Mouse (Mus musculus) heart, adult 2 months (tissue): ENCODE measurements around the gene Mink1. TPM values are rescaled to one million over a fixed set of nuclear protein-coding genes. Genes with fewer than 3 reads are reported as not detected.
A peak's percentile ranks its signal among the peaks of the same experiment; 100 is the strongest.

ENCODE experiments used
- DNase-seq, 2 experiments: peaks; one replicate each; pipeline ENCODE4 v3.0.0; 2021
- H3K27ac ChIP-seq: fragments of 200-600 bp; 2 replicates; pipeline ENCODE4 v1.8.1; 2022
- H3K27me3 ChIP-seq: fragments of 200-500 bp; 2 replicates; pipeline ENCODE4 v1.6.1; 2012; ENCODE audit warnings: mild to moderate bottlenecking, low read length, inconsistent platforms, mixed read lengths; ENCODE audit not compliant: control insufficient read depth, insufficient read depth
- H3K36me3 ChIP-seq: fragments of 200-500 bp; 2 replicates; pipeline ENCODE4 v1.6.1; 2012; ENCODE audit warnings: low read length, inconsistent platforms; ENCODE audit not compliant: control insufficient read depth, insufficient read depth
- H3K4me1 ChIP-seq: fragments of 200-500 bp; 2 replicates; pipeline ENCODE4 v1.6.1; 2011; ENCODE audit warnings: low read length; ENCODE audit not compliant: control insufficient read depth, insufficient read depth
- H3K4me3 ChIP-seq: fragments of 200-600 bp; 2 replicates; pipeline ENCODE4 v1.8.1; 2022
- H3K79me2 ChIP-seq: fragments of 200-500 bp; replicated peaks from 2 replicates; pipeline ENCODE4 v1.6.1; 2012; ENCODE audit warnings: mild to moderate bottlenecking, inconsistent platforms, low read length, moderate library complexity, mixed read lengths; ENCODE audit not compliant: control insufficient read depth, insufficient read depth
- H3K9ac ChIP-seq: fragments of 200-500 bp; 2 replicates; pipeline ENCODE4 v1.6.1; 2012; ENCODE audit warnings: low read depth, mild to moderate bottlenecking, control low read depth, inconsistent platforms, low read length, mixed read lengths
- CTCF ChIP-seq: fragments of 200-600 bp; IDR thresholded peaks from 2 replicates; pipeline ENCODE4 v1.8.1; 2022; ENCODE audit warnings: antibody characterized with exemption, mild to moderate bottlenecking, moderate library complexity
- EP300 ChIP-seq: fragments of 200-500 bp; IDR thresholded peaks from 2 replicates; pipeline ENCODE4 v1.6.1; 2011; ENCODE audit warnings: low read depth, low read length, control low read depth; ENCODE audit not compliant: insufficient read depth
- POLR2A ChIP-seq: fragments of 200-500 bp; IDR thresholded peaks from 2 replicates; pipeline ENCODE4 v1.6.1; 2011; ENCODE audit warnings: mild to moderate bottlenecking, low read depth, low read length, control low read depth; ENCODE audit not compliant: insufficient read depth
- WGBS: fragments of 180-500 bp; shearing (Covaris S2); methylation state at CpG from one replicate; pipeline ENCODE4 v1.1.7; 2018; 5-methylcytosine and 5-hydroxymethylcytosine counted together
- intact Hi-C: fragments of 180-260 bp; cut with DNase I; formaldehyde crosslinking; loops from one replicate; pipeline ENCODE4 v1.15.1; 2025
- polyA plus RNA-seq: library from polyadenylated mRNA; depleted of rRNA; stranded (reverse); fragments of >200 nt; gene quantifications from 2 replicates; pipeline ENCODE4 v1.2.3, GENCODE M21; 2012
- total RNA-seq, 2 experiments: library from RNA; stranded (reverse); gene quantifications; 2 replicates each; pipeline ENCODE4 v1.2.3; 2021

The Mink1 gene
- total and polyA plus RNA-seq, 3 experiments = 40.8 to 46.8 (median 41.3) TPM

DNA sequence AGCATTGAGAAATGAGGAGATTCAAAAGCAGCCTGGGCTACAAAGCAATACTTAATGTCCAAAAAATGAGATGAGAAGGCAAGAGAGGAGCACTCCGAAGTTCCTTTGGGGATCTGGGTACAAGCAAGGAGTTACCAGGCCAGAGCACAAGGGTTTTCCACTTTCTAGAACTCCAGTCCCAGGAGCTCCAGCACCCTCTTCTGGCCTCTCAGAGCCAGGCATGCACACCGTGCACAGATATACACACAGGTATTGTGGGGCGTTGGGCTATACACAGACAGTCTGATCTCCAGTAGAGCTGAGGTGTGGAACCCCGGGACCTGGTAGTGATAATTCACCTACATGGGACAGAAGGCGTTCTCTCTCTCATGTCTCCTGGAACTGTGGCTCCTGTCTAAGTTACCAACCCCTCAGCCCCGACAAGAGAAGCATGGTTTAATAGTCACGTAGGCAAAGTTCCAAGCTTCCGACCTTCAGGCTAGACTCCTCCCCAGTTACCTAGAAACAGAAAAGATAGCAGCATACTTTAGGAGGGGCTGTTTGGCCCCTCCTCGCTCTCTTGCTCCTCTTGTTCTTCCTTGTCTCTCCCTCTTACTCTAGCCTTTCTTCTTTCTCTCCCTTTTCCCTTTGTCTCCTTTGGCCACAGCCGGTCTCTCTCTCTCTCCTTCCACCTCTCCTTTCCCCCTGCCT lies 60.5 kb downstream of the Mink1 start:
- no peak for DNase-seq
- Histone ChIP-seq H3K36me3 (no peaks in the 10 kb centered on the region), H3K4me1 (peaks cover 4% of the 10 kb centered on the region; the same call in 1 of the 2 replicates), H3K27ac (no peak overlapping the region), H3K27me3 (no peaks in the 10 kb centered on the region), H3K4me3 (no peak overlapping the region), H3K79me2 (no peaks in the 10 kb centered on the region), H3K9ac (no peak overlapping the region)
- TF ChIP-seq EP300 (no peak), CTCF (peak; percentile 36), POLR2A (no peak)
- 67% methylated on average over 10 of the region's 10 CpGs for WGBS
- intact Hi-C loops = loop anchor here (5.0 kb wide), 1 partner anchor 191 kb away; the partner anchor contains the start of gene Arrb2

DNA sequence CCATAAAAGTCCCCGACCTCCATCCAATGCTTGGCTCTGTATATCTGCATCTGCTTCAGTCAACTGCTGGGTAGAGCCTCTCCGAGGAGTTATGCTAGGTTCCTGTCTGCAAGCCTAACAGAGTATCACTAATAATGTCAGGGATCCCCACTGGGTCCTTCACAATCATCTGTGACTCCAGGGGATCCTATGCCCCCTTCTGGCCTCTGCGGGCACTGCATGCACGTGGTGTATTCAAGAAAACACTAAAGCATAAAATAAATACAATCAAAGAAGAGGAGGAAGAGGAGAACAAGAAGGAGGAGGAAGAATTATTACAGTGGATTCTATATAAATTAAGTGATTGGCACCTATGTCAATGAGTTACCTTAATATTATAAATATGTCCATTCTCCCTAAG lies 62.8 kb downstream of the Mink1 start:
- H3K4me1 ChIP-seq = peaks cover 4% of the 10 kb centered on the region; the same call in 1 of the 2 replicates
- no peaks in the 10 kb centered on the region for H3K36me3 ChIP-seq
- TF ChIP-seq CTCF (peak; percentile 75), POLR2A (no peak)
- no peak overlapping the region for H3K4me3 ChIP-seq
- H3K79me2 ChIP-seq = no peaks in the 10 kb centered on the region
- intact Hi-C loops = no loop called here
- H3K27me3 ChIP-seq = no peaks in the 10 kb centered on the region
- no peak overlapping the region for H3K27ac ChIP-seq
- WGBS = 47% methylated on average over 4 of the region's 4 CpGs
- H3K9ac ChIP-seq = no peak overlapping the region
- peak in 1 of 2 experiments; percentile 54 for DNase-seq

DNA sequence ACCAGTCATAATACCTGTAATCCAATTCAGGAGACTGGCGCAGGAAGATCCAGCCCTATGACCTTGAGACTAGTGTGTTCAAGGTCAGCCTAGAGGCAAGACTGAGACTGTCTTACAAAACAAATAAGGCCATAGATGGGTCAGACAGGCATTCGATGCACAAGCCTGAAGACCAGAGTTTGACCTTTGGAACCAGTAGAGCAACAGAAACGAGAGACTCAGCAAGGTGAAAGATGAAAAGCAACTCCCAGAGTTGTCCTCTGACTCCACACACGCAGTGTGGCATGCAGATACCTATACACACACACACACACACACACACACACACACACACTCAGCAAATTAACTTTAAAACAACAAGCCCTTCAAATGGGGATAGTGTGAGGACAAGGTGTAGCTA lies 64.2 kb downstream of the Mink1 start:
- TF ChIP-seq EP300 = no peak
- TF ChIP-seq POLR2A = no peak
- TF ChIP-seq CTCF = no peak
- no peak for DNase-seq
- no peak overlapping the region for H3K9ac ChIP-seq
- intact Hi-C loops = no loop called here
- no peaks in the 10 kb centered on the region for H3K36me3 ChIP-seq
- H3K79me2 ChIP-seq = no peaks in the 10 kb centered on the region
- no peak overlapping the region for H3K27ac ChIP-seq
- H3K4me1 ChIP-seq = peaks cover 2% of the 10 kb centered on the region; the same call in 1 of the 2 replicates
- H3K27me3 ChIP-seq = no peaks in the 10 kb centered on the region
- 78% methylated on average over 4 of the region's 4 CpGs for WGBS
- H3K4me3 ChIP-seq = no peak overlapping the region

DNA sequence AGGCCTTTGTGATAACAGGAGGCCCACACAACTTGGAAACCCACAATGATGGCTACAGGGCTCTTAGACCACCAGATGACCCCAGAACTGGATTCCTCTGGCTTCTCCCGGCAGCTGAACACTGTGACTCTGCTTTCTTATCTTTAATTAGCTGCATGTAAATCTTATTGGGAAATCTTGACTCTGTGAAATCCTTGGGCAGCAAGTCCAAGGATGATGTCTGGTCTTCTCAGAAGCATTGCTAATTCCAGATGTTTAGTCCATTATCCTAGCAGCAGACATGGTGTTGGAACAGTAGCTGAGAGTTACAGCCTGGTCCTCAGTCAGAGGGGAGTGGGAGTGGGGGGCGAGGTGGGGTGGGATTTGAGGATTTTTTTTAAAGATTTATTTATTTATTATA lies 65.8 kb downstream of the Mink1 start:
- no peaks in the 10 kb centered on the region for H3K36me3 ChIP-seq
- intact Hi-C loops = no loop called here
- H3K27ac ChIP-seq = no peak overlapping the region
- TF ChIP-seq EP300 (no peak), CTCF (no peak), POLR2A (no peak)
- H3K79me2 ChIP-seq = no peaks in the 10 kb centered on the region
- 50% methylated on average over 2 of the region's 2 CpGs for WGBS
- no peaks in the 10 kb centered on the region for H3K4me1 ChIP-seq
- DNase-seq = no peak
- no peak overlapping the region for H3K9ac ChIP-seq
- no peak overlapping the region for H3K4me3 ChIP-seq
- H3K27me3 ChIP-seq = no peaks in the 10 kb centered on the region

DNA sequence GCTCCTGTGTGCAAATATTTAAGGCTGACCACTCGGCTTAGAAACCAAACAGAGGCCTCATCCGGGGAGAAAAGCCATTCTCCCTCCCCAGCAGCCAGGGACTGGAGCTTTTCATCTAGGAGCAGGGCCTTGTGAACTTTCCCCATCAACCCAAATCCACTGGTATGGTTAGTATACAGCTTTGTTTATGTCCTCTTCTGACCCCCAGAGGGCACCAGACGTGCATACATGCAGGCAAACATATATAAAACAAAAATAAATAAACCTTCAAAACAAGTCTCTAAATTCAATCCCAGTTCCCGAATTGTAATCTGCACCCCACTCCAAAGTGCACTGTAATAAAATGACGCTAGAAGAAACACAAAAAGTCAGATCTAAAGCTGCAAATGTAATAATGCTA lies 66.9 kb downstream of the Mink1 start:
- TF ChIP-seq POLR2A (no peak), CTCF (peak; percentile 72), EP300 (no peak)
- H3K4me1 ChIP-seq = no peaks in the 10 kb centered on the region
- no peak overlapping the region for H3K4me3 ChIP-seq
- no peak overlapping the region for H3K27ac ChIP-seq
- WGBS = 49% methylated on average over 5 of the region's 5 CpGs
- no peak overlapping the region for H3K9ac ChIP-seq
- no peaks in the 10 kb centered on the region for H3K36me3 ChIP-seq
- no peaks in the 10 kb centered on the region for H3K79me2 ChIP-seq
- DNase-seq = no peak
- intact Hi-C loops = loop anchor here (1.0 kb wide), 1 partner anchor 126 kb away; no protein-coding TSS in a partner anchor
- H3K27me3 ChIP-seq = no peaks in the 10 kb centered on the region

DNA sequence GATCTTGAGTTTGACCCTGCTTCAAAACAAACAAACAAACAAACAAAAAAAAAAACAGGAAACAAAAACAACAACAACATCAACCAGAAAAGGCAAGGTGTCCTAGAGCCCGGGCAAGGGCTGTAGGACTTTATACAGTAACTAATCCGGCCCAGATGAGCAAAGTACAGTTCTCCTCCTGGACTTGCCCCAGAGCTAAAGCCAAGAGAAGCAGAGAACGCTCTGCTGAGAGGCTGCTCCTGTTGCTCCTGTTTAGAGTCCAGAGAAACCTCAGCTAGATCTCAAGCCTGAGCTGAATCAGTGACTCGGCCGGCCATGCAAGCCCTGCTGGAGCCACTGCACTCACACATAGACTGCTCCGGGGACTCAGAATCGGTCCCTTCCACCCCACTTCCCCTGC lies 67.4 kb downstream of the Mink1 start:
- intact Hi-C loops = no loop called here
- no peak for DNase-seq
- H3K9ac ChIP-seq = no peak overlapping the region
- no peaks in the 10 kb centered on the region for H3K79me2 ChIP-seq
- TF ChIP-seq POLR2A (no peak), EP300 (no peak), CTCF (no peak)
- H3K27ac ChIP-seq = no peak overlapping the region
- no peaks in the 10 kb centered on the region for H3K36me3 ChIP-seq
- no peak overlapping the region for H3K4me3 ChIP-seq
- no peaks in the 10 kb centered on the region for H3K4me1 ChIP-seq
- no peaks in the 10 kb centered on the region for H3K27me3 ChIP-seq
- 67% methylated on average over 7 of the region's 7 CpGs for WGBS
